Mouse (Mus musculus) embryonic facial prominence, embryonic 10.5 days (tissue): ENCODE results near the gene Rbfox2. TPM values are rescaled to one million over a fixed set of nuclear protein-coding genes. Genes with fewer than 3 reads are reported as not detected.
"Not testable (repeated sequence)": the region's sequence is repeated elsewhere in the genome, so short reads cannot be mapped to it uniquely, and the experiment has no call there.

ENCODE experiments used
- DNase-seq: peaks from one replicate; pipeline ENCODE4 v3.0.0-alpha.2; 2017; ENCODE audit warnings: low spot score
- H3K27ac ChIP-seq: fragments of 300-500 bp; sonication (generic); replicated peaks from 2 replicates; pipeline ENCODE4 v1.5.1; 2016; ENCODE audit warnings: mild to moderate bottlenecking
- H3K27me3 ChIP-seq: fragments of 300-500 bp; sonication (generic); replicated peaks from 2 replicates; pipeline ENCODE4 v1.6.1; 2016; ENCODE audit warnings: low read depth, mild to moderate bottlenecking; ENCODE audit not compliant: poor library complexity, severe bottlenecking
- H3K36me3 ChIP-seq: fragments of 300-500 bp; sonication (generic); replicated peaks from 2 replicates; pipeline ENCODE4 v1.6.1; 2016; ENCODE audit warnings: mild to moderate bottlenecking, moderate library complexity
- H3K4me1 ChIP-seq: fragments of 300-500 bp; sonication (generic); 2 replicates; pipeline ENCODE4 v1.6.1; 2016
- H3K4me3 ChIP-seq: fragments of 300-500 bp; sonication (generic); 2 replicates; pipeline ENCODE4 v1.5.1; 2016; ENCODE audit warnings: mild to moderate bottlenecking, moderate library complexity
- H3K9me3 ChIP-seq: fragments of 300-500 bp; sonication (generic); 2 replicates; pipeline ENCODE4 v1.6.1; 2016; ENCODE audit warnings: mild to moderate bottlenecking
- WGBS: fragments of 180-500 bp; shearing (Covaris S2); methylation state at CpG from one replicate; pipeline ENCODE4 v1.1.7; 2016; 5-methylcytosine and 5-hydroxymethylcytosine counted together
- polyA plus RNA-seq: library from polyadenylated mRNA; unstranded; fragments of >200 nt; fragmentation: Nextera tagmentation; extraction: Ambion mirVana; gene quantifications from 2 replicates; pipeline ENCODE4 v1.2.1, GENCODE M21; 2016

Rbfox2 gene
- polyA plus RNA-seq, 1 experiment from 2014 or later, result 60.7 TPM

GRCm38 (mm10) chr15:77291471-77291870 lies 15.3 kb downstream of the Rbfox2 start:
- peaks cover 13% of the 10 kb centered on the region for H3K36me3 ChIP-seq
- no peaks in the 10 kb centered on the region for H3K27me3 ChIP-seq
- no peak overlapping the region for H3K27ac ChIP-seq
- no peaks in the 10 kb centered on the region for H3K9me3 ChIP-seq
- peak; percentile 39 for DNase-seq
- H3K4me3 ChIP-seq, result no peak overlapping the region
- H3K4me1 ChIP-seq, result peaks cover 45% of the 10 kb centered on the region
- WGBS, result 37% methylated on average over 7 of the region's 7 CpGs

GRCm38 (mm10) chr15:77290352-77290751 lies 16.5 kb downstream of the Rbfox2 start:
- no peak overlapping the region for H3K27ac ChIP-seq
- H3K4me1 ChIP-seq, result peaks cover 39% of the 10 kb centered on the region
- H3K4me3 ChIP-seq, result no peak overlapping the region
- no peak for DNase-seq
- H3K27me3 ChIP-seq, result no peaks in the 10 kb centered on the region
- no peaks in the 10 kb centered on the region for H3K9me3 ChIP-seq
- H3K36me3 ChIP-seq, result peaks cover 13% of the 10 kb centered on the region
- 74% methylated on average over 2 of the region's 2 CpGs for WGBS

- Histone ChIP-seq H3K4me1 (peaks cover 55% of the 10 kb centered on the region), H3K9me3 (no peaks in the 10 kb centered on the region), H3K36me3 (no peaks in the 10 kb centered on the region; the same call in 1 of the 2 replicates), H3K27ac (no peak overlapping the region), H3K4me3 (no peak overlapping the region), H3K27me3 (no peaks in the 10 kb centered on the region)
- no peak for DNase-seq
- 91% methylated on average over 1 of the region's 1 CpGs for whole genome bisulfite sequencing
These were observed 26.7 kb downstream of the Rbfox2 start for GRCm38 (mm10) chr15:77280130-77280529.

GRCm38 (mm10) chr15:77278825-77279224 lies 28.0 kb downstream of the Rbfox2 start:
- H3K36me3 ChIP-seq, result no peaks in the 10 kb centered on the region; the same call in 1 of the 2 replicates
- peaks cover 60% of the 10 kb centered on the region for H3K4me1 ChIP-seq
- H3K27ac ChIP-seq, result no peak overlapping the region
- no peaks in the 10 kb centered on the region for H3K9me3 ChIP-seq
- 59% methylated on average over 5 of the region's 5 CpGs for WGBS
- H3K4me3 ChIP-seq, result no peak overlapping the region
- DNase-seq, result no peak
- no peaks in the 10 kb centered on the region for H3K27me3 ChIP-seq

GRCm38 (mm10) chr15:77276838-77277725 lies 29.7 kb downstream of the Rbfox2 start:
- Histone ChIP-seq H3K4me1 (peaks cover 59% of the 10 kb centered on the region), H3K9me3 (no peaks in the 10 kb centered on the region), H3K27me3 (no peaks in the 10 kb centered on the region), H3K36me3 (no peaks in the 10 kb centered on the region; the same call in 1 of the 2 replicates), H3K4me3 (no peak overlapping the region), H3K27ac (no peak overlapping the region)
- WGBS, result 78% methylated on average over 3 of the region's 3 CpGs
- DNase-seq, result no peak

GRCm38 (mm10) chr15:77276300-77276699 lies 30.5 kb downstream of the Rbfox2 start:
- peaks cover 52% of the 10 kb centered on the region for H3K4me1 ChIP-seq
- no peaks in the 10 kb centered on the region; the same call in 1 of the 2 replicates for H3K36me3 ChIP-seq
- H3K9me3 ChIP-seq, result no peaks in the 10 kb centered on the region
- H3K4me3 ChIP-seq, result no peak overlapping the region
- WGBS, result 81% methylated on average over 1 of the region's 1 CpGs
- H3K27ac ChIP-seq, result no peak overlapping the region
- DNase-seq, result no peak
- H3K27me3 ChIP-seq, result no peaks in the 10 kb centered on the region

- Histone ChIP-seq H3K36me3 (no peaks in the 10 kb centered on the region; the same call in 1 of the 2 replicates), H3K27ac (peak overlapping the region; percentile 30; the same call in 1 of the 2 replicates), H3K4me1 (peaks cover 45% of the 10 kb centered on the region), H3K4me3 (no peak overlapping the region), H3K27me3 (no peaks in the 10 kb centered on the region), H3K9me3 (no peaks in the 10 kb centered on the region)
- WGBS, result 84% methylated on average over 2 of the region's 2 CpGs
- no peak for DNase-seq
These were observed 31.2 kb downstream of the Rbfox2 start for GRCm38 (mm10) chr15:77275572-77275971.

GRCm38 (mm10) chr15:77273947-77274346 lies 32.9 kb downstream of the Rbfox2 start:
- DNase-seq, result no peak
- H3K27me3 ChIP-seq, result no peaks in the 10 kb centered on the region
- H3K36me3 ChIP-seq, result no peaks in the 10 kb centered on the region; the same call in 1 of the 2 replicates
- no peak overlapping the region for H3K27ac ChIP-seq
- 92% methylated on average over 6 of the region's 6 CpGs for WGBS
- H3K9me3 ChIP-seq, result no peaks in the 10 kb centered on the region
- peaks cover 41% of the 10 kb centered on the region for H3K4me1 ChIP-seq
- H3K4me3 ChIP-seq, result no peak overlapping the region

- WGBS, result 92% methylated on average over 5 of the region's 5 CpGs
- no peak overlapping the region for H3K27ac ChIP-seq
- no peak overlapping the region for H3K4me3 ChIP-seq
- DNase-seq, result no peak
- no peaks in the 10 kb centered on the region for H3K27me3 ChIP-seq
- H3K9me3 ChIP-seq, result no peaks in the 10 kb centered on the region
- H3K36me3 ChIP-seq, result no peaks in the 10 kb centered on the region; the same call in 1 of the 2 replicates
- peaks cover 34% of the 10 kb centered on the region for H3K4me1 ChIP-seq
These were observed 35.5 kb downstream of the Rbfox2 start for GRCm38 (mm10) chr15:77271285-77271684.

GRCm38 (mm10) chr15:77269496-77269895 lies 37.3 kb downstream of the Rbfox2 start:
- DNase-seq, H3K27me3 ChIP-seq, H3K9me3 ChIP-seq, H3K4me3 ChIP-seq, H3K36me3 ChIP-seq, H3K27ac ChIP-seq: not testable (repeated sequence)
- 87% methylated on average over 1 of the region's 1 CpGs for WGBS
- peaks cover 33% of the 10 kb centered on the region for H3K4me1 ChIP-seq

GRCm38 (mm10) chr15:77268415-77268814 lies 38.4 kb downstream of the Rbfox2 start:
- Histone ChIP-seq H3K4me1 (peaks cover 33% of the 10 kb centered on the region), H3K27ac (no peak overlapping the region), H3K36me3 (no peaks in the 10 kb centered on the region), H3K27me3 (no peaks in the 10 kb centered on the region), H3K9me3 (no peaks in the 10 kb centered on the region), H3K4me3 (no peak overlapping the region)
- WGBS, result 80% methylated on average over 3 of the region's 3 CpGs
- DNase-seq, result no peak

- Histone ChIP-seq H3K36me3 (0 out of 2 replicates have a peak, but pooled peaks cover 3% of the 10 kb centered on the region), H3K4me3 (no peak overlapping the region), H3K4me1 (peaks cover 33% of the 10 kb centered on the region), H3K27me3 (no peaks in the 10 kb centered on the region), H3K9me3 (no peaks in the 10 kb centered on the region), H3K27ac (peak overlapping the region; percentile 61)
- peak; percentile 15 for DNase-seq
- 48% methylated on average over 4 of the region's 4 CpGs for WGBS
These were observed 41.5 kb downstream of the Rbfox2 start for GRCm38 (mm10) chr15:77265318-77265717.

GRCm38 (mm10) chr15:77264314-77264713 lies 42.5 kb downstream of the Rbfox2 start:
- Histone ChIP-seq H3K4me1 (peaks cover 39% of the 10 kb centered on the region), H3K9me3 (no peaks in the 10 kb centered on the region), H3K4me3 (no peak overlapping the region), H3K36me3 (0 out of 2 replicates have a peak, but pooled peaks cover 3% of the 10 kb centered on the region), H3K27ac (no peak overlapping the region), H3K27me3 (no peaks in the 10 kb centered on the region)
- 91% methylated on average over 5 of the region's 5 CpGs for WGBS
- no peak for DNase-seq
